Mouse (Mus musculus) ovary, postnatal 36 days (tissue): ENCODE measurements around the gene AF366264.
"Not testable (repeated sequence)": the region's sequence is repeated elsewhere in the genome, so short reads cannot be mapped to it uniquely, and the experiment has no call there.

Experiments
- DNase-seq: peaks from one replicate; pipeline ENCODE4 v3.0.0; 2022; ENCODE audit warnings: low spot score, mixed read lengths

The AF366264 gene

DNA sequence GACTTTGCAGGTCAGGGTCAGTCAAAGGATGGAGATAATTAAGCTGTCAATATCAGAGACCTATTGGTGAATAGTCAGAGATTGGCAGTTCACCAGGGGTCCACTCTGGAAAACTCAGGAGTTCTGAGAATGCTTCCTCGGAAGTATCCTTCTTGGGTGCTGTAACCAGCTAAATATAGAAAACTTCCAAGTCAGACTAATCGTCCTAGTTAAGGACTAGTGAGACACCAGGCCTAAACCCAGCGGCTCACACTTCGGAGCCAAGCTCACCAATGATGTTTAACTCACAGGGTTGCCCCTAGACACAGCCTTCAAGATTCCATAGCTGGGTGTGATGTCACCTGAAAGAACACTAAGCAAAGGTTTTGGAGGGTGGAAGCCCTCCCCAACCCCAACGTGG is at the start of gene AF366264:
Gene AF366264 (minus strand): TSS at position 101 of the 400 bp plus-strand sequence.
- not testable (repeated sequence) for DNase-seq

DNA sequence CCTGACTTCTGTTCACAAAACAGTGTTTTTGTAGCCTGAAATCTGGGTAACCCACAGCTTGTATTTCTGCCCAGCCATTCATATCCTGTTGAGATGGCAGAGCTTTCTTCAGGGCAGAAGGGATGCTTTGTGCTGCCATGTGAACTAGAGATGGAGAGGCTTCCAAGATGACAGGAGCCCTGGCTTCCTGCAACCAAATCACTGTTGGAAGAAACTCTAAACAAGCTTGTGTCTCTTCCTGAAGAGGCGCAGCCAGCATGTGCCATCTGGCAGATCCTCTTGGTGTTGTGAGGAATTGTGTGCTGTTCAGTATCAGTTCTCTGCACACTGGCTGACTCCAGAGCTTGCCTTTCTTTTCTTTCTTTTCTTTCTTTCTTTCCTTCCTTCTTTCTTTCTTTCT is 5.1 kb upstream of the AF366264 start:
- DNase-seq = not testable (repeated sequence)

- no peak for DNase-seq
These were observed 9.5 kb downstream of the AF366264 start for GRCm38 (mm10) chr8:13828598-13829172.

GRCm38 (mm10) chr8:13799566-13799965 is 38.6 kb downstream of the AF366264 start:
- DNase-seq = no peak

GRCm38 (mm10) chr8:13797676-13798075 is 40.5 kb downstream of the AF366264 start:
- DNase-seq = no peak

GRCm38 (mm10) chr8:13793746-13794101 is 44.5 kb downstream of the AF366264 start:
- DNase-seq = no peak

- DNase-seq = no peak
These were observed 45.0 kb downstream of the AF366264 start for GRCm38 (mm10) chr8:13793097-13793745.

- no peak for DNase-seq
These were observed 48.6 kb downstream of the AF366264 start for GRCm38 (mm10) chr8:13789606-13790005.

GRCm38 (mm10) chr8:13785764-13786299 is 52.4 kb downstream of the AF366264 start:
- peak; percentile 96 for DNase-seq

GRCm38 (mm10) chr8:13785250-13785763 is 52.9 kb downstream of the AF366264 start, which contains the start of gene Upf3a:
Gene Upf3a, plus strand, starts transcription at chr8:13785615.
- peak; percentile 91 for DNase-seq
